Mouse (Mus musculus): ENCODE results near the gene Polr2j.
"Not testable (repeated sequence)": the region's sequence is repeated elsewhere in the genome, so short reads cannot be mapped to it uniquely, and the experiment has no call there.

The Polr2j gene

GRCm38 (mm10) chr5:136104511-136104910 lies 11.9 kb upstream of the Polr2j start:
- DNase-seq (ENCODE audit: low read depth, low spot score): peak; percentile 50

- no peak for DNase-seq (ENCODE audit: low read depth, low spot score)
These were observed 7.9 kb upstream of the Polr2j start for GRCm38 (mm10) chr5:136108486-136108885.

- DNase-seq (ENCODE audit: low read depth, low spot score): no peak
These were observed 7.4 kb upstream of the Polr2j start for GRCm38 (mm10) chr5:136109042-136109441.

- not testable (repeated sequence) for DNase-seq (ENCODE audit: low read depth, low spot score)
These were observed 2.9 kb upstream of the Polr2j start for GRCm38 (mm10) chr5:136113546-136113945.

DNA sequence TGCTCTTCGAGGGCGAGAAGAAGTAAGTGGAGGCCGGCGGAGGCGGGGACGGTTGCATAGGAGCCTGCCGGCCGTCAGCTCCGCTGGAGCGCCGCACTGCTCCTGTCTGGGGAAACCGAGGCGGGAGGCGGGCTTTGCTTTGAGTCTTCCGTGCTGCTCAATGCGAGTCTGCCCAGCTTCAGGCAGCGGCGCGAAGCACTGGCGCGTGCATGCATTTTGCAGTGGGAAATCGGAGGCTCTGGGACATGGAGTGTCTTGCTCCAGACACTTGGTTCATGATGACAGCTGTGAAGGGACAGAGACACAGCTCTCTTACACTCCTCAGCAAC lies 317 bp downstream of the Polr2j start:
- DNase-seq (ENCODE audit: low read depth, low spot score): no peak

- no peak for DNase-seq (ENCODE audit: low read depth, low spot score)
These were observed 5.7 kb downstream of the Polr2j start for GRCm38 (mm10) chr5:136122165-136122564.

GRCm38 (mm10) chr5:136135571-136136291 lies 19.3 kb downstream of the Polr2j start, which contains the start of the genes Lrwd1 and Alkbh4:
Gene Lrwd1, minus strand, starts transcription at chr5:136136074.
Gene Alkbh4, plus strand, starts transcription at chr5:136136146.
- DNase-seq (ENCODE audit: low read depth, low spot score): peak; percentile 92

DNA sequence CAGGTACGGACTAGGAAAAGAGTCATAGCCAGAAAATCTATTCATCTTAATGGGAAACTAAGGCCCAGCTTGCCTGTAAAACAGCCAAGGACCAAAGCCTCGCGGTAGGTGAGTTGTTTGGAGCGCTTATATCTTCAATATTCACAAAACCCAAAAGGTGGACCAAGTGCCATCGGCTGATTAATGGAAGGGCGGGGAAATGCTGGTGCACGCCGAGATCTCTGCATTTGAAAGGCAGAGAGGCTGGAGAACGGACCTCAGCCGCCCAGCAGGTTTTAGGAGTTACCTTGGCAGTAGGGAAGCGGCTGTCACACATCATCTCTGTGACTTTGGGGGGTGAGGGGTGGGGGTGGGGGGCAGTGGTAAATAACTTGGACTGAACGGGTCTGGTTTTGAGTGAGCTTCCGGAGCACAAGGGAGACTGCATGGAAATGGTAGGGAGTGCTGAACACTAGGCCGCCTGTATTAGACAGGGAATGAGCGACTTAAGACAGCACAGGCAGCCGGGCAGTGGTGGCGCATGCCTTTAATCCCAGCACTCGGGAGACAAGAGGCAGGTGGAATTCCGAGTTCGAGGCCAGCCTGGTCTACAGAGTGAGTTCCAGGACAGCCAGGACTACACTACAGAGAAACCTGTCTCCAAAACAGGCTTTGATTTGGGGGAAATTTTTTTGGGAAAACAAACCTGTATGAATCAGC lies 20.0 kb downstream of the Polr2j start:
- no peak for DNase-seq (ENCODE audit: low read depth, low spot score)

GRCm38 (mm10) chr5:136137658-136138274 lies 21.3 kb downstream of the Polr2j start:
- DNase-seq (ENCODE audit: low read depth, low spot score): peak; percentile 63

DNA sequence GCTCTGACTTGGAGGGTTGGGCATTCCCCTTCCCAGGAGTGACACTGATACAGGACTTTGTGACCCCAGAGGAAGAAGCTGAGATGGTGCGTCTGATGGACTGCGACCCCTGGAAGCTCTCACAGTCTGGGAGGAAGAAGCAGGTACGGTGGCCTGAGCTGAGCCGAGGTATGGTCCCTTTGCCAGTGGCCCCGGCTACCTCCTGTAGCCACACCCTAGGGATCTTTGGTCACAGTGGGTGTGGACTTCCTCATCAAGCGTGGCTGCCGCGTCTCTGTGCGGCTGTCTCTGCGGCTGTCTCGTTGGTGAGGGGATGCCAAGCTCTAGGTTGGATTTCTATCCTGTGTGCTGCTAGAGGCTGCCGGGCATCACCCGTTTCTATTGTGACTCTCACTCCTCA lies 23.0 kb downstream of the Polr2j start:
- no peak for DNase-seq (ENCODE audit: low read depth, low spot score)

DNA sequence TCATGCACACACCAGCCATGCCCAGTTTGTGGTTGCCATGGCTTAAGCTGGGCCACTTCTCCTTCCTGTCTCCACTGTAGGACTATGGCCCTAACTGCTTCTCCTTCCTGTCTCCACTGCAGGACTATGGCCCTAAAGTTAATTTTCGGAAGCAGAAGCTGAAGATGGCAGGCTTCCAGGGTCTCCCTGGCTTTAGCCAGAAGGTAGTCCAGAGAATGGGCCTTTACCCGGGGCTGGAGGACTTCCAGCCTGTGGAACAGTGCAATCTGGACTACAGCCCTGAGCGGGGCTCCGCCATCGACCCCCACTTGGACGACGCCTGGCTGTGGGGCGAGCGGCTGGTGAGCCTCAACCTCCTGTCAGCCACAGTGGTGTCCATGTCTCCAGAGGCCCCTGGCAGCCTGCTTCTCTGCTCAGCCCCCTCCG lies 23.6 kb downstream of the Polr2j start:
- no peak for DNase-seq (ENCODE audit: low read depth, low spot score)

GRCm38 (mm10) chr5:136142746-136143145 lies 26.3 kb downstream of the Polr2j start:
- no peak for DNase-seq (ENCODE audit: low read depth, low spot score)

DNA sequence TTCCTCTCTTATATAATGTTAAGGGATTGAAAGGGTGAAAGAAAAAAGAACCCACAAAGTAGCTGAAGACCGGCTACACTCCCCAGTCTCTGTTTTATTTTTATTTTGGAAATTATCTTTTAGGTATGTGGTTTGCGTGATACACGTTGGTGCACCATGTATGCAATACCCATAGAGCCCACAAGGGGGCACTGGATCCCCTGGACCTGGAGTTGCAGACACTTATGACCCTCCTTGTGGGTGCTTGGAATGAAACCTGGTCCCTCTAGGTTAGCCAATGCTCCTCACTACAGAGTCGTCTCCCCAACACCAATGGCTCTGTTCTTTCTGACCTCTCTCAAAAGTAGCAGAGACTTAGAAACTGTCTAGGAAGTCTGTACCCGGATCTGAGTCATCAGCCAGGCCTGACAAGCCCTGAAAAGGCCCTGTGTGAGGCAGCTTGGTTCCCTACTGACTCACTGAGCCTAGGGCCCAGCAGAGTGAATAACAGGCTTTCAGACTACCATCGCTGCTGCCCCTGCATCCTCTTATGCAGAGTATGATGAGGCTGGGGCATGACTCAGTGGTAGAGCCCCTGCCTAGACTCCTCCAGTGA lies 26.8 kb downstream of the Polr2j start:
- DNase-seq (ENCODE audit: low read depth, low spot score): no peak

DNA sequence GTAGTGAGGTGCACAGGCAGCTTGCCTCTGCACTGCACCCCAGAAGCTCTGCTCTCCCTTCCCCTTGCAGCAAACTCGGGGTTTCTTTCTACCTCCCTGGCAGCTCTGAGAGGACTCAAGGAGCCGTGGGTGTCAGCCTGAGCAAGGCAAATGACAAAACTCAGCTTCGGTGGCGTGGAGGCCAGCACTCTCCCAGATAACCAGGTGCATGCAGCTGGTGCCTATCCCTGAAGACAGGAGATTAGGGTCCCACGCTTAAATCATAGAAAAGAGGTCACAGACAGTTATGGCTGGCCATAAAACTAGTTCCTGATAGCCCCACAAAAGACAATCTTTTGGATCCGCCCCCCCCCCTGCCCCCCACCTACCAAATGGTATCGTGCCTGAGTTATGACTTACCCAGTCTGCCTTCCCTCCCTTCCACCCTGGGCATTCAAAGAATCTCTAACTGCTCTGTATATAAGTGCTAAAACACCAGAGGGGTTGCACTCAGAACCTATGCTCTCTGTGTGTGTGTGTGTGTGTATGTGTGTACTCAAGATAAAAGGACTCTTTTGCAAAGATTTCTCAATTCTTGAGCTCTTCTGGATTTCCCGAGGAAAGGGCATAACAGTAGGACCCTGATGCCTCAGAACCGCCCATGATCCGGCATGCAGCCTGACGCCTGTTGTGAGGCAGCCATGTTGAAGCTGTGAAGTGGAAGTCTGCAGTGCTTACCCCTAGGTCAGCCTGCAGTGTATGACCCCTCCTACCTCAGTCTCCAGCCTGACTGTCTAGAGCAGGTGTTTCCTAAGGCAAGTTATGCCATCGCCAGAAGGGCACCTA lies 28.4 kb downstream of the Polr2j start:
- no peak for DNase-seq (ENCODE audit: low read depth, low spot score)

DNA sequence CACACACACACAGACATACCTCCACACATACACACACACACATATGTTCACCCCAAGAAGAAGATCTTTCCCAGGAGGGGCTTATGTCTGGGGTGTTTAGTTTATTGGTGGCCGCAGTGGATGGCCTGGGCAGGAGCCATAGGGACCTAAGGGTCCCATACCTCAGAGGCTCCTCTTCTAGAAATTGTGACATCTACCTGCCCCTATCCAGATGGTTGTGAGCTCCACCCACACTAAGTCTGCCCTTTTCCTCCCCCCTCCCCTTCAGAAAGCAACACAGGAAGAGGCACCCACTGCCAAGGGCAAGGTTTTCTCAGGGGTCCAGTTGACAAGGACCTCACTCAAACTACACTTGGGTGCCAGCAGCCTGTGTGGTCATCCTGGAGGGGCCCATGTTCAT lies 30.5 kb downstream of the Polr2j start:
- DNase-seq (ENCODE audit: low read depth, low spot score): no peak

- DNase-seq (ENCODE audit: low read depth, low spot score): no peak
These were observed 31.3 kb downstream of the Polr2j start for GRCm38 (mm10) chr5:136147704-136148103.

GRCm38 (mm10) chr5:136149134-136149576 lies 32.7 kb downstream of the Polr2j start:
- DNase-seq (ENCODE audit: low read depth, low spot score): not testable (repeated sequence)

- DNase-seq (ENCODE audit: low read depth, low spot score): no peak
These were observed 35.9 kb downstream of the Polr2j start for GRCm38 (mm10) chr5:136152365-136152764.

GRCm38 (mm10) chr5:136155399-136155798 lies 39.0 kb downstream of the Polr2j start:
- no peak for DNase-seq (ENCODE audit: low read depth, low spot score)

- DNase-seq (ENCODE audit: low read depth, low spot score): not testable (repeated sequence)
These were observed 43.7 kb downstream of the Polr2j start for GRCm38 (mm10) chr5:136160084-136160483.

DNA sequence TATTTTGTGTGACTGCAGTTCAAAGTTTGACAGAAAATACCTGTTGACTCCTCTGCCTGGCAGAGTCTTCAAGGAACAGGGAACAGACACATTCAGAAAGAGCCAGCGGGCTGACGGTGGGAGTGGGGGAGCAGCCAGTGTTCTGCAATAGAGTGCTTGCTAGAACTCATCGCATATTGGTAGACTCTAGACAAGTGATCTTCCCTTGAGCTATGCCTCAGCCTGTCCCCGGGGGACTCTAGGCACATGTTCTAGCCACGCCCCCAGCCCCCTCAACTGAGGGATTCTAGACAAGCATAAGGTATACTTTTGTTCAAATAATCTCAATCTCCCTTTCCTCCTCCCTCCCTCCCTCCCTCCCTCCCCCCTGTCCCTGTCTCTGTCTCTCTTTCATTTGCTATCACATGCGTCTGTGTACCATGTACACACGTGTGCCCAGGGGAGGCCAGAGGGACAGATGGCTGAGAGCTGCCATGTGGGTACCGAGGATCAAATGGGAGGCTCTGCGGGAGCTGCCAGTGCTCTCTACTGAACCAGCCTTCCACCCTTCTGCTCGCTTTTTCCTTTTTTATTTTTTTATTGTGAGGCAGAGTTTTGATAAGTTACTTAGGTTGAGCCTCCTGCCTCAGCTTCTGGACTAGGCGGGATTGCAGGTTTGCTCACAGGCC lies 47.5 kb downstream of the Polr2j start:
- no peak for DNase-seq (ENCODE audit: low read depth, low spot score)
